Comparison of ENCODE assay signal across 28 mouse cellular contexts in genomic region chr6:102731995-102732394, GRCm38 (mm10).
DNase-seq lines count a peak whose midpoint lies in the region; ATAC-seq and TF ChIP-seq lines count a peak whose summit lies in the region.
"Had no signal": no experiment of that assay in that cellular context is flagged by ENCODE, and none has a peak within 500 bp of the region (broad histone marks: within the 10 kb centered on the region; RNA-seq: fewer than 3 reads in every experiment).

No protein-coding gene starts in this region.

- no peaks in the 10 kb centered on the region for H3K36me3 ChIP-seq in midbrain, embryonic 14.5 days (ENCODE audit: control insufficient read depth, insufficient read depth, low read length)
- H3K36me3 ChIP-seq in midbrain, postnatal 0 days (ENCODE audit: insufficient read depth, low read length), result no peaks in the 10 kb centered on the region
- H3K36me3 ChIP-seq: embryonic facial prominence, embryonic 15.5 days; forebrain, embryonic 12.5 days; heart, embryonic 10.5 days; heart, embryonic 13.5 days had no signal

- no peak overlapping the region for H3K4me3 ChIP-seq in midbrain, embryonic 14.5 days (replicated peaks; ENCODE audit: low read depth, low read length)
- no peak overlapping the region for H3K4me3 ChIP-seq in midbrain, postnatal 0 days (ENCODE audit: low read depth, low read length)
- H3K4me3 ChIP-seq: embryonic facial prominence, embryonic 15.5 days; forebrain, embryonic 12.5 days; heart, adult 2 months; heart, embryonic 10.5 days; heart, embryonic 13.5 days had no signal

- H3K4me1 ChIP-seq in midbrain, embryonic 14.5 days (ENCODE audit: control insufficient read depth, insufficient read depth, low read length), result no peaks in the 10 kb centered on the region
- H3K4me1 ChIP-seq in midbrain, postnatal 0 days (ENCODE audit: insufficient read depth, low read length), result no peaks in the 10 kb centered on the region
- H3K4me1 ChIP-seq: embryonic facial prominence, embryonic 15.5 days; forebrain, embryonic 12.5 days; heart, embryonic 10.5 days; heart, embryonic 13.5 days had no signal

- TF ChIP-seq CTCF in midbrain, postnatal 0 days (IDR thresholded peaks at IDR 0.05), result no peak

- H3K27me3 ChIP-seq in midbrain, embryonic 14.5 days (ENCODE audit: control insufficient read depth, insufficient read depth, low read length), result no peaks in the 10 kb centered on the region
- H3K27me3 ChIP-seq in midbrain, postnatal 0 days (ENCODE audit: insufficient read depth, low read length), result no peaks in the 10 kb centered on the region
- H3K27me3 ChIP-seq: embryonic facial prominence, embryonic 15.5 days; forebrain, embryonic 12.5 days; heart, embryonic 13.5 days had no signal

- ATAC-seq in midbrain, embryonic 14.5 days (ENCODE audit: low FRiP score, low TSS enrichment), result peak; percentile 24; the same call in 1 of the 2 replicates
- ATAC-seq in midbrain, postnatal 0 days (ENCODE audit: low FRiP score), result no peak
- ATAC-seq: CD4-positive, CD25-positive, alpha-beta regulatory T cell, adult 4 months; forebrain, embryonic 16.5 days; hindbrain, postnatal 0 days; inflammation-experienced regulatory T-cells, adult 6 months; intestine, embryonic 16.5 days had no signal

- H3K4me2 ChIP-seq in midbrain, embryonic 14.5 days (ENCODE audit: low read length), result no peak overlapping the region
- H3K4me2 ChIP-seq in midbrain, postnatal 0 days (ENCODE audit: low read depth, low read length, poor library complexity, severe bottlenecking), result no peak overlapping the region
- H3K4me2 ChIP-seq: embryonic facial prominence, embryonic 15.5 days; forebrain, embryonic 12.5 days; heart, embryonic 13.5 days; hindbrain, embryonic 14.5 days had no signal

- H3K9ac ChIP-seq in midbrain, embryonic 14.5 days (replicated peaks; ENCODE audit: low read length), result no peak overlapping the region
- no peak overlapping the region for H3K9ac ChIP-seq in midbrain, postnatal 0 days (replicated peaks; ENCODE audit: low read length, poor library complexity, severe bottlenecking)
- H3K9ac ChIP-seq: embryonic facial prominence, embryonic 15.5 days; forebrain, embryonic 12.5 days; heart, embryonic 13.5 days; hindbrain, embryonic 14.5 days had no signal

- peaks cover 5% of the 10 kb centered on the region; the same call in 1 of the 2 replicates for H3K9me3 ChIP-seq in midbrain, embryonic 14.5 days (ENCODE audit: control insufficient read depth, low read length)
- H3K9me3 ChIP-seq in midbrain, postnatal 0 days (ENCODE audit: low read length), result peaks cover 5% of the 10 kb centered on the region; the same call in 1 of the 2 replicates
- H3K9me3 ChIP-seq: embryonic facial prominence, embryonic 15.5 days had no signal

- WGBS in midbrain, embryonic 14.5 days, result 77% methylated on average over 5 of the region's 5 CpGs
- WGBS in midbrain, postnatal 0 days, result 71% methylated on average over 5 of the region's 5 CpGs

- no peak for DNase-seq in midbrain, embryonic 14.5 days
- DNase-seq in midbrain, postnatal 0 days (ENCODE audit: low spot score), result no peak
- DNase-seq in ES-CJ7 (ENCODE audit: low read depth, low spot score) (peak; percentile 69), ZHBTc4 (ENCODE audit: low read depth, low spot score) (peak; percentile 65)
- DNase-seq in layer of hippocampus, postnatal 14 days (ENCODE audit: low spot score in 2 of 2), result no peak
- no peak for DNase-seq in lung, postnatal 25 days (ENCODE audit: low spot score)
- DNase-seq: adrenal gland, adult 8-10 months; adrenal gland, postnatal 25 days; cerebellum, adult 11-12 months; cerebellum, adult 8-10 months; cerebellum, postnatal 10 days; cerebellum, postnatal 36 days; embryo, embryonic 11 days; gastrocnemius, postnatal 10 days; gastrocnemius, postnatal 36 days; heart, adult 2 months; heart, postnatal 14 days; heart, postnatal 4 days had no signal

- H3K27ac ChIP-seq in midbrain, embryonic 14.5 days (replicated peaks; ENCODE audit: low read depth, low read length), result no peak overlapping the region
- H3K27ac ChIP-seq in midbrain, postnatal 0 days (ENCODE audit: low read depth, low read length), result no peak overlapping the region
- H3K27ac ChIP-seq: embryonic facial prominence, embryonic 15.5 days; forebrain, embryonic 12.5 days; heart, adult 2 months; heart, embryonic 10.5 days; heart, embryonic 13.5 days; hindbrain, embryonic 14.5 days; hindbrain, postnatal 0 days had no signal

Comparison
In these comparisons a context has a peak if more than half of its experiments do, and no peak if none do; other contexts are left out.
1. DNase-seq: peak in ES-CJ7 (single experiment) and ZHBTc4 (single experiment); none in midbrain, embryonic 14.5 days (single experiment), midbrain, postnatal 0 days (single experiment), layer of hippocampus, postnatal 14 days (0 of 2) and lung, postnatal 25 days (single experiment).